Mouse (Mus musculus) forebrain, embryonic 10.5 days (tissue): ENCODE results near the gene Gm21119. TPM values are rescaled to one million over a fixed set of nuclear protein-coding genes. Genes with fewer than 3 reads are reported as not detected.
"Not testable (repeated sequence)": the region's sequence is repeated elsewhere in the genome, so short reads cannot be mapped to it uniquely, and the experiment has no call there.

Source experiments
- DNase-seq: peaks from one replicate; pipeline ENCODE4 v3.0.0-alpha.2; 2017; ENCODE audit warnings: low spot score; ENCODE audit errors: extremely low spot score
- H3K27ac ChIP-seq: fragments of 300-500 bp; sonication (generic); 2 replicates; pipeline ENCODE4 v1.5.1; 2016; ENCODE audit warnings: mild to moderate bottlenecking
- H3K27me3 ChIP-seq: fragments of 300-500 bp; sonication (generic); 2 replicates; pipeline ENCODE4 v1.6.1; 2016; ENCODE audit warnings: mild to moderate bottlenecking; ENCODE audit not compliant: poor library complexity, severe bottlenecking
- H3K36me3 ChIP-seq: fragments of 300-500 bp; sonication (generic); replicated peaks from 2 replicates; pipeline ENCODE4 v1.6.1; 2016; ENCODE audit warnings: mild to moderate bottlenecking, moderate library complexity
- H3K4me1 ChIP-seq: fragments of 300-500 bp; sonication (generic); 2 replicates; pipeline ENCODE4 v1.6.1; 2016
- H3K4me3 ChIP-seq: fragments of 300-500 bp; sonication (generic); 2 replicates; pipeline ENCODE4 v1.5.1; 2016; ENCODE audit warnings: mild to moderate bottlenecking, moderate library complexity
- H3K9me3 ChIP-seq: fragments of 300-500 bp; sonication (generic); 2 replicates; pipeline ENCODE4 v1.6.1; 2016; ENCODE audit warnings: mild to moderate bottlenecking, moderate library complexity
- WGBS: fragments of 180-500 bp; shearing (Covaris S2); methylation state at CpG from one replicate; pipeline ENCODE4 v1.1.7; 2016; 5-methylcytosine and 5-hydroxymethylcytosine counted together
- polyA plus RNA-seq: library from polyadenylated mRNA; unstranded; fragments of >200 nt; fragmentation: Nextera tagmentation; extraction: Ambion mirVana; gene quantifications from 2 replicates; pipeline ENCODE4 v1.2.1, GENCODE M21; 2016

Gm21119 gene
- polyA plus RNA-seq, result not detected in 2 replicates

GRCm38 (mm10) chr8:20614619-20615018 lies at the start of gene Gm21119:
Gm21119 (plus strand) TSS chr8:20614919.
- H3K27ac ChIP-seq, H3K27me3 ChIP-seq, H3K9me3 ChIP-seq, DNase-seq, H3K36me3 ChIP-seq, H3K4me3 ChIP-seq, H3K4me1 ChIP-seq: not testable (repeated sequence)
- WGBS, result no CpG with 5 or more reads among the region's 2 CpGs

GRCm38 (mm10) chr8:20566753-20567152 lies 48.0 kb upstream of the Gm21119 start:
- not testable (repeated sequence) for H3K4me3 ChIP-seq, H3K9me3 ChIP-seq, H3K27me3 ChIP-seq, H3K27ac ChIP-seq, H3K36me3 ChIP-seq, H3K4me1 ChIP-seq, DNase-seq
- WGBS, result no CpG with 5 or more reads among the region's 1 CpGs

DNA sequence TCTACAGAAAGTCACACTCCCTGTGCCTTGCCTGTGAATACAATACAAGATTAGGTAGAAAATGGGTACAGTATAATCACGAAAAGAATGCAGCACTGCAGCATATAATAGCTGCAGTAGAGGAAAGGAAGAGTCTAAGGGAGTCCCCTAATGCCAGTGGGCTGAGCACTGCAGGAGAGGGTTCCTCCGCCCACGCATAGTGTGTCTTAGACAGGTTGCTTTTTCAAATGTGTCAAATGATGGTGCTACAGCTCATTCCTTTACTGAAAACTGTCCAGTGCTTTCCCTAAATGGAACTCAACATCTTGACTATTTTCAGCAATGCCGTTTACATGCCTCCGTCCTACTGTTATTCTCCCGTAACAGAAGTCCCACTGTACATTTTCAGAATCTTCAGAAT lies 33.6 kb upstream of the Gm21119 start:
- not testable (repeated sequence) for H3K4me1 ChIP-seq
- 91% methylated on average over 5 of the region's 6 CpGs for WGBS

DNA sequence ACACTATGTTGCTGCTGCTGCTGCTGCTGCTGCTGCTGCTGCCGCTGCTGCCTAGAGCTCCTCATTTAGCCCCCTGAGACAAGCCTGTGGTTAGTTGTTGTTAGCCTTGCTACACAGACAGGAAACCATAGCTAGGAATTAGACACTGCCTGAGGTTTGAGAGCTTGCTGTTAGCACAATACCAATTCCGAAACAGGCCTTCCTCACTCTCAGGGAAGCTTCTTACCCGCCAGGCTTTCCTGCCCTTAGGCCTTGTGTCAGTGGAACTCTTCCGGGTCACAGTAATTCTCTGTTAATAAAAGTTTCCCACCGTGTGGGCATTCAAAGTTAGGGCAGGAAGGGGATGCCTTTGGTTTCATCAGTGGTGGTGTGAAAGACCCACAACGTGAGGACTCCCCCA lies 31.9 kb upstream of the Gm21119 start:
- not testable (repeated sequence) for H3K27me3 ChIP-seq, H3K4me3 ChIP-seq, H3K27ac ChIP-seq, H3K9me3 ChIP-seq, DNase-seq, H3K4me1 ChIP-seq, H3K36me3 ChIP-seq
- 95% methylated on average over 5 of the region's 6 CpGs for WGBS

More for the DNA sequence above, 33.6 kb upstream of the Gm21119 start:
- not testable (repeated sequence) for H3K9me3 ChIP-seq, H3K27ac ChIP-seq, H3K27me3 ChIP-seq, H3K4me3 ChIP-seq, H3K36me3 ChIP-seq
- peak; percentile 11 for DNase-seq

DNA sequence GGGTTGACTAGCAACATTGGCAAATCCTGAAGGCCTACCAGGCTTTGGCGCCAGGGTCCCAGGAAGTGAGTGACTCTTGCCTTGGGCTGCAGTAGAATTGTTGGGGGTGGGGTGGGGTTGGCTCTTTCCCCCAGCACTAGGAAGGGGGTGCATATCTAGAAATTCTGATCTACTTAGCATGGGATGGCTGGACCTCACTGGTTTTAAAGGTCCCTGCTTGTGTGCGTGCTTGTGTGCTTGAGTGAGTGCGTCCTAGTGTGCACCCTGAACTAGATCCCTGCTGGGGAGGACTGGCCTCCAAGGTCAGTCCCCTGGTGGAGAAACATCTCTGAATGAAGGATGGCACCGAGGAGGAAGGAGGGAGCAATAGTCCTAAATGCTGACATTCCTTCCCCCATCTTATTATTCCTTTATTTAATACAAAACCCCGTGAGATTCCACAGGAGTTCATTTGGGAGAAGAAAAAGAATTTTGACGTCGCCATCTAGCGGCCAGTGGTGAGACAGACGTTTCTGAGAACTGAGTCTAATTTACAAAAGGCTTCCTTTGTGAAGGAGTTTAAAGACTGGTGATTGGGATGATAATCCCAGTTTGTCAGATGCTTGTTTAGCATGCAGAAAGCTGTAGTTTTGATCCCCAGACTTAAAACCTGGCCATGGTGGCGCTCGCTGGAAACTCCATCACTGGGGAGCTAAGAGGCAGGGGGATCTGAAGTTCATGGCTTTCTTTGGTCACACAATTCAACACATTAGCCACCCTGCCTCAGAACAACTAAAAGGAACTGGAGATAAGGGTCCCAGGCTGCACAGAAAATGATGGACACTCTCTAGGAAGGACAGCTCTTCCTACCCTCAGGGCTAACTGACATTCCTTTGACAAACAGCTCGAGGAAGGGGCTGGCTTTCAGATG lies 26.2 kb upstream of the Gm21119 start:
- 30% methylated on average over 9 of the region's 12 CpGs for WGBS
- not testable (repeated sequence) for H3K36me3 ChIP-seq, H3K9me3 ChIP-seq, H3K27ac ChIP-seq, H3K4me1 ChIP-seq, H3K27me3 ChIP-seq, H3K4me3 ChIP-seq
- DNase-seq, result peak; percentile 11

DNA sequence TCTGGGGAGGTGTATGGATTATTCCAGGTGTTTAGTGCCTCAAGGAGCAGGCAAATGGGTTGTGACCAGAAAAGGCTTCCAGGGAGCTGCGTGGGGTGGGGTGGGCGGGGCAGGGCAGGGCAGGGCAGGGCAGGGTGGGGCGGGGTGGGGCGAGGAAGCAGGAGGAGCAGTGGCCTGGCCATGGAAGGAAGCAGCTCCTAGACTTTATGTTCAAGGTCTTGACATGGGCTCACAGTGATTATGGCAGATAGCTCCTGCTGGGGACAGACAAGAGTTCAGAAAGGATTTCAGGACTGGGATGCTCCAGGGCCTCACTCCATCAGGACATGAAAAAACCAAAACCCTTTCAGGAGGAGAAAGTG lies 25.6 kb upstream of the Gm21119 start:
- H3K9me3 ChIP-seq, H3K4me3 ChIP-seq, H3K4me1 ChIP-seq, H3K27ac ChIP-seq, H3K36me3 ChIP-seq, H3K27me3 ChIP-seq, DNase-seq: not testable (repeated sequence)
- 92% methylated on average over 2 of the region's 4 CpGs for WGBS

DNA sequence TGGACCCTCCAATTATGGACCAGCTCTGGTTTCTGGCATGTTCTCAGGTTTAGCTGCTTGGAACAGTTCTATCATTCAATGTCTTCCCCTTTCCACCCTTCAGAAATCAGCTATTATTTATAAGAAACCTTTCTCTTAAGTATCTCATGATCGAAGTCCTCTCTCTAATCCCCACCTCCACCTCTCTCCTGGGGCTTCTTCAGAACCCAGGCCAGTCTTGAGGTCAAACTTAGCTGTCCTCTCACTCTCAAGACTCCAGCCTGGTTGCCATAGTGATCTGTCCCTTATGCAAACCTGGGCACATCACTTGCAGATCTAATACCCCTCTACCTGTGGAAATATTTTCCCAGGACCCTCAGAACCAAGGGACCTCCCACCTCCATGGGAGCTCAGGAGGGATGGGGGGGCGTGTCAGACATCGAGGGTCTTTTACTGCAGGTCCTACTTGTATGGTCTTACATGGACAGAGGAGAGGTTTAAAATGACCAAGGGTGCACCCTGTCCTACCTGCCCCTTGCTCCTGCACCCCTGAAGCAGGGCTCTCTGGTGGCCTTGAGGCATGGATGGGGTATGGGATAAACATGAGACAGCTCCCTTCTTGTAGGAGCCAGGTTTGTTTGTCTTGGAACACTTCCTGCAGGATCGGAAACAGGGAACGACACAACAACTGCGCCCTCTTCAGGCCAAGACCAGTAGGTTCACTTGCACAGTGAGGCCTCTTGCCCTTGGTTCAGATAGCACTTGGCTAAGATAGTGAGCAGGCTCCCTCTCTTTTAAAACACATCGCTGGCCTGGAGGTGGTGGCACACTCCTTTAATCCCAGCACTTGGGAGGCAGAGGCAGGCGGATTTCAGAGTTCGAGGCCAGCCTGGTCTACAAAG lies 24.4 kb upstream of the Gm21119 start:
- H3K36me3 ChIP-seq, result not testable (repeated sequence)
- peak; percentile 10 for DNase-seq
- WGBS, result 86% methylated on average over 4 of the region's 9 CpGs

DNA sequence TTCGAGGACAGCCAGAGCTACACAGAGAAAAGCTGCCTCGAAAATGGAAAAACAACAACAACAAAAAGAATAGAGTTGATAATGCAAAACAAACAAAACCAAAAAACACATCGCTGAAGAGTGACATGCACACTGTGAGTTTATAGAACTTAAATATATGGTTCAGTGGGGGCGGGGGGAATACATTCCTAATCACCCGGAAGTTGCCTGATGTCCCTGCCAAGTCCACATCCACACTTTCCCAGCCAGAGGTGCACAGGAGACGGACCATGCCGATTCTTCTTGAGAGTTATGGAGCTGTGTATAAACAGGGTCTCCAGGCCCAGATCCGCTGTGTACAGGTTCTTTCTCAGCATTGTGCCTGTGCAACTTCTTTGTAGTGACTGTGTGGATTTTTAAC lies 23.7 kb upstream of the Gm21119 start:
- H3K4me3 ChIP-seq, H3K9me3 ChIP-seq, H3K36me3 ChIP-seq, H3K4me1 ChIP-seq, H3K27me3 ChIP-seq, H3K27ac ChIP-seq, DNase-seq: not testable (repeated sequence)
- WGBS, result 79% methylated on average over 5 of the region's 8 CpGs

More for the DNA sequence above, 24.4 kb upstream of the Gm21119 start:
- not testable (repeated sequence) for H3K27me3 ChIP-seq, H3K4me1 ChIP-seq, H3K4me3 ChIP-seq, H3K27ac ChIP-seq, H3K9me3 ChIP-seq

DNA sequence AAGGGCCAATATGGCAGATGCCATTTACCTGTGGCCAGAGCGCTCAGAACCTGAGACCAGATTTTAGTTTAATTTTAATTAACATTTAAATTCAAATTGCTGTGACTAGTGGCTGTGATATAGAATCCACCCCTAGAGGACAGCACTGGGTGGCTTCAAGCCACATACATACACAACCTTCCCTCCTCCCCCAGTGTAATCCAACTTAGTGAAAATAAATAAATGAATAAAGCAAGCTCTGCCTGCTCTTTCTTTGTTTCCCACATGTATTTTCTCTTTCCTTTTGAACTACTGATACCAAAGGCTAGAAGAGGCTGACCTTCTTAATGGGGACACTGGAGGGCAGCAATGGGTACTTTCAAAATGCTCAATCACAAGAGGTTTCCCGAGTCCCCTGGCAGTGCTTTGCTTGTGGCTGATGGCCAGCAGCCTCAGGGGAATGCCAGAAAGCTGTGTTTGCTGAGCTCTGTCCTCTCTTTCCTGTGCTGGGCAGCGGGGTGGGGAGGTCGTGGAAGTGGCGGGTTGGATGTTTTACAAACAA lies 21.9 kb upstream of the Gm21119 start:
- H3K27ac ChIP-seq, H3K27me3 ChIP-seq, H3K36me3 ChIP-seq, H3K4me1 ChIP-seq, H3K4me3 ChIP-seq, DNase-seq, H3K9me3 ChIP-seq: not testable (repeated sequence)
- WGBS, result 65% methylated on average over 1 of the region's 5 CpGs

DNA sequence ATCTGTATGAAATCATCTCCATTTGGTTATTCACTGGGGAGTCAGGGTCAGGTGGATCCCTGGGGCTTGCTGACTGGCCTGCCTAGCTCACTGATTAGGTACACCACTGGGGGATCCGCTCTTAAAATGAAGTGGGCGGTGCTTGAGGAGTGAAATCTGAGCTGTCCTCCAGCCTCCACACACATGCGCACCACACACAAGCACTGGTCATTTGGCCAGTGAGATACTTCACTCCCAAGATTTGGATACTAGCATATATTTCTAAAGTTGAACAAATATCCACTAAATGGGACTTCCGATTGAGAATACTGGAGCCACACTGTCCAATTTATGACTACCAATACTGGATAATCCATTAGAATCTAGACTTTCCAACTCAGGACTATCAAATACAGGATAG lies 20.9 kb upstream of the Gm21119 start:
- not testable (repeated sequence) for H3K9me3 ChIP-seq, H3K27me3 ChIP-seq, DNase-seq, H3K27ac ChIP-seq, H3K4me1 ChIP-seq, H3K4me3 ChIP-seq, H3K36me3 ChIP-seq
- no CpG with 5 or more reads among the region's 4 CpGs for WGBS

DNA sequence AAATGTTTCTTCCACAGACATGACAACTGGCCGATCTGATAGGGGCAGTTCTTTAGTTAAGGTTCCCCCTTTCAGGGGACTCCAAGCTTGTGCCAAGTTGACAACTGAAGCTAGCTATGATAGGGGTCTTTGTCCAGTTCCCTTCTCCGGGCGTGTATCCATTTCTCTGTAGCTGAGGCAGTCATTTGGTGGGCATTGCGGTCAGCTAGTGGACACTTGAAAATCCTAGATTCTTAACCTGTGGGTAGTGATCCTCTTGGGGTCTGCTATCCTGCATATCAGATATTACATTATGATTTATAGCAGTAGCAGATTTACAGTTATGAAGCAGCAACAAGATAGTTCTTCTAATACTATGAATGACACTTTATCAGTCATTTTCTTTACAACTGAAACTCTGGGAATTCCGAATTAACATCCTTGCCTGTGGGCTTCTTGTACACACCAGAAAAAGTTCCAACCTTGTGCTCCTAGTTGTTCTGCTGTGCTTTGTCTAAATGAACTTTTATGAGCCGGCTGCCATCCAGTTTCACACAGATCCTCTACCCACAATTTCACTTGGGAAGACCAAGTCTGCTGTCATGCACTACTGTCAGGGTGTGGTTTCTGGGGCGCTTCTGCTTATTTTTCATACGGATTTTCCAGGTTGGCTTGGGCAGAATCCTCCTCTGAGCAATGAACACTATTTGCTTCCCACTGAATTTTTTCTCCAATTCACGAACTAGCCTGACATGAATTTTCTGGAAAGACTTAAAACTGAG lies 18.5 kb upstream of the Gm21119 start:
- DNase-seq, H3K36me3 ChIP-seq, H3K4me1 ChIP-seq, H3K27me3 ChIP-seq, H3K4me3 ChIP-seq, H3K27ac ChIP-seq, H3K9me3 ChIP-seq: not testable (repeated sequence)
- 85% methylated on average over 6 of the region's 9 CpGs for WGBS

DNA sequence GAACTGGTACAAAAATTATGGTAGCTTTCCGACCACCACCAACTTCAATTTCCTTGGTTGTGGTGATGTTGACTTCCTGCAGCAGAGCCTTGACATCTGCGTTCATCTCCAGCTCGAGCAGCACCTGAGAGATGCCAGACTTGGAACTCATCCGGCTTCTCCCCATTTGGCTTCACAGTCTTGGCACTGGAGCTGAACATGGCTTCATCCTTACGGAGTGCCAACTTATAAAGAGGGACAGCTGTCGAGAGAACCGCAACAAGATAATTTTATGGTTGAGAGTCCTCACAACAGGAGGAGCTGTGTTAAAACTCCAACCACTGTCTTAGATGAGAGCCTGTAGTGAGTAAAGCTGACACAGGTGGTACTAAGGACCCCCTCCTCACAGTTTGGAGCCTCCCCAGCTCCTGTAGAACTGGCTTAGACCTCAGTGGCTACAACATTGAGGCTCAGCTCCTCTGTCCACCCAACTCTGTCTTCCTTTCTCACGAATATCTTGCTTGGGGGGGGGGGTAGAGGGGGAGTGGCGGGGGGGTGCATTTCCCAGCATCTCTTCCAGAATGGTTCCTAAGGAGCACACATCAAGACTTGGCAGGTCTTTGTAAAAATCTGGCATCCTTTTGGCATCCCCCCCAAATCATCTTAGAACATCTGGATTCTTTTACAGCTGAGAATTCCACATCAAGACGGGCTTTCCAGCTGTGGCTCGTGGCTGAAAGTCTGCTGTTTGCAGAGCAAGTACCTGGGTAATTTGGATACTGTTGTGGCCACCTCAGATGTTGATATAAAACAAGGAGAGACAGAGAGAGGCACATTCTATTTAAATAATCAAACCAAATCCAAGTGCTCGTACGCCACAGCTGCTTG lies 17.6 kb upstream of the Gm21119 start:
- not testable (repeated sequence) for H3K27ac ChIP-seq, H3K27me3 ChIP-seq, H3K4me3 ChIP-seq, H3K36me3 ChIP-seq, H3K4me1 ChIP-seq, H3K9me3 ChIP-seq
- peak; percentile 10 for DNase-seq
- 89% methylated on average over 10 of the region's 13 CpGs for WGBS
